In the genomic region with DNA sequence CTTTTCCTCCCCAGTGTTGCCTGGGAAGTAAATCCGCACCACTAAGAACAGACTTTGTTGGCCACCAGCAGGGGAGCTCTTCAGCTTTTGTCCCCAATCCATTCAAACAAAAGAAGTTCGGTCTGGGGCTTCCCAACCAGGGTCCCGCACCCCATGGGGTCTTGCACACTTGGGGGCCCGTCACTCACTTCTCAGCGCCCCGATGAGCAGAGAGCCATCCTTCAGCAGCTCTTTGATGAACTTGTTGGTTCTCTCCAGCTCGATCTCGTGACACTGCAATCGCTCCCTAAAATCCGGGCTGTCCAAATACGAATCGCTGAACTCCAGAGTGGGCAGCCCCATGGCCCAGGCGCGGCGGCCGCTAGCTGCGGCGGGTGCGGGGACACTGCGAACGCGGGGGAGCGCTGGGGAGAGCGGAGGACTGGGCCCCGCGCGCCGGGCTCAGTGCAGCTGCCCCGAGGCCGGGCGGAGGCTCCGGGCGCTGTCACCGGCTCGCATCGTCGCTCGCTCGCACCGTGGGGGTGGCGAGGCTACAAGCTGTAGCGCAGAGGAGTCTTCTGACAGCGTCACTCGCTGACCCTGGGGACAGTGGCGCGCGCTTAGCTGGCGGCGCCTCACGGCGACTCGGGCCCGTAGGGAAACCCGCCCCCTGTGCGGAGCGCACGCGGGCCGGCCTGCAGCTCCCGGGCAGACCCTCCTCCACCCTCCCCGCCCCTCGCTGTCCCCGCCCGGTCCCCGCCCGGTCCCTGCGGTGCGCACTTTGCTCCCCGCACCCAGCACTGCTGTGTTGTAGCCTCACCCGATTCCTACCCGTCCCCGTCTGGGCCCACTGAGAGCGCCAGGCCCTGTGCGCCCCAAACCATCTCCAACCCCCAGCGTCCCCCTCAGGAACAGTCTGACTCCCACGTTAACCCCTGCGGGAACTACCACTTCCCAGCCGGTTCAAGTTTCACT, we compare ENCODE assay signal across 8 mouse cellular contexts. TPM values are rescaled to one million over a fixed set of nuclear protein-coding genes. Genes with fewer than 3 reads are reported as not detected.
A peak's percentile ranks its signal among the peaks of the same experiment; 100 is the strongest.
DNase-seq lines count a peak whose midpoint lies in the region; ATAC-seq and TF ChIP-seq lines count a peak whose summit lies in the region.

A gene (minus strand): TSS at position 664 of the 954 bp plus-strand sequence.

- no peaks in the 10 kb centered on the region for H3K9me3 ChIP-seq in erythroblast, embryonic 14.5 days (ENCODE audit: control insufficient read depth, low read length)
- no peaks in the 10 kb centered on the region for H3K9me3 ChIP-seq in embryonic facial prominence, embryonic 13.5 days
- no peaks in the 10 kb centered on the region for H3K9me3 ChIP-seq in limb, embryonic 10.5 days (replicated peaks)
- no peaks in the 10 kb centered on the region for H3K9me3 ChIP-seq in midbrain, embryonic 13.5 days
- no peaks in the 10 kb centered on the region for H3K9me3 ChIP-seq in stomach, embryonic 14.5 days (ENCODE audit: control insufficient read depth, low read depth, low read length)

- peak within 1 kb of the TSS; percentile 69 for H3K4me2 ChIP-seq in embryonic facial prominence, embryonic 13.5 days
- H3K4me2 ChIP-seq in midbrain, embryonic 13.5 days (replicated peaks) = peak within 1 kb of the TSS; percentile 76
- H3K4me2 ChIP-seq in stomach, embryonic 14.5 days (replicated peaks; ENCODE audit: low read depth, low read length) = peak within 1 kb of the TSS; percentile 65

- no peak for ATAC-seq in erythroblast, adult 5-6 weeks (replicated peaks; ENCODE audit: low FRiP score, poor library complexity, severe bottlenecking)
- peak; percentile 81 for ATAC-seq in embryonic facial prominence, embryonic 13.5 days (ENCODE audit: insufficient number of reproducible peaks, insufficient read depth, low FRiP score, low TSS enrichment, low read depth)
- ATAC-seq in midbrain, embryonic 13.5 days = peak; percentile 95
- peak; percentile 93 for ATAC-seq in stomach, embryonic 14.5 days (ENCODE audit: insufficient number of reproducible peaks, insufficient read depth, low FRiP score, low read depth)

- DNase-seq in heart, adult 2 months = peak; percentile 83 to 85
- peak; percentile 75 for DNase-seq in kidney, adult 18-20 months
- DNase-seq in limb, embryonic 10.5 days (ENCODE audit: low spot score) = peak; percentile 82

- peak; percentile 45 for TF ChIP-seq POLR2A in heart, adult 2 months (IDR thresholded peaks at IDR 0.05; ENCODE audit: insufficient read depth, low read depth, low read length)

- peak; percentile 76 for TF ChIP-seq CTCF in heart, adult 2 months (IDR thresholded peaks at IDR 0.05)

- no peak for TF ChIP-seq EP300 in heart, adult 2 months (IDR thresholded peaks at IDR 0.05; ENCODE audit: insufficient read depth, low read depth, low read length)

- 0 out of 2 replicates have a peak, but pooled peaks cover 2% of the 10 kb centered on the region for H3K79me2 ChIP-seq in heart, adult 2 months (replicated peaks; ENCODE audit: control insufficient read depth, insufficient read depth, low read length)

- H3K9ac ChIP-seq in embryonic facial prominence, embryonic 13.5 days = peak within 1 kb of the TSS; percentile 96
- peak within 1 kb of the TSS; percentile 84 for H3K9ac ChIP-seq in heart, adult 2 months (ENCODE audit: low read depth, low read length)
- H3K9ac ChIP-seq in midbrain, embryonic 13.5 days (replicated peaks) = peak within 1 kb of the TSS; percentile 89
- H3K9ac ChIP-seq in stomach, embryonic 14.5 days (replicated peaks; ENCODE audit: low read depth, low read length) = peak within 1 kb of the TSS; percentile 94

- under 1% methylated on average over 71 of the region's 78 CpGs for WGBS in embryonic facial prominence, embryonic 13.5 days
- WGBS in heart, adult 2 months = 1% methylated on average over 78 of the region's 78 CpGs
- under 1% methylated on average over 74 of the region's 78 CpGs for WGBS in limb, embryonic 10.5 days
- WGBS in midbrain, embryonic 13.5 days = under 1% methylated on average over 62 of the region's 78 CpGs
- under 1% methylated on average over 67 of the region's 78 CpGs for WGBS in stomach, embryonic 14.5 days

- intact Hi-C loops in heart, adult 2 months (cut with DNase I) = loop anchor here (5.0 kb wide), 3 partner anchors 41 to 186 kb away; no protein-coding TSS in a partner anchor

- no peaks in the 10 kb centered on the region for H3K4me1 ChIP-seq in erythroblast, embryonic 14.5 days (ENCODE audit: control insufficient read depth)
- peaks cover 17% of the 10 kb centered on the region for H3K4me1 ChIP-seq in embryonic facial prominence, embryonic 13.5 days
- peaks cover 2% of the 10 kb centered on the region; the same call in 1 of the 2 replicates for H3K4me1 ChIP-seq in heart, adult 2 months (ENCODE audit: control insufficient read depth, insufficient read depth, low read length)
- H3K4me1 ChIP-seq in limb, embryonic 10.5 days = peaks cover 15% of the 10 kb centered on the region
- H3K4me1 ChIP-seq in midbrain, embryonic 13.5 days (replicated peaks) = peaks cover 10% of the 10 kb centered on the region; the same call in 1 of the 2 replicates
- H3K4me1 ChIP-seq in stomach, embryonic 14.5 days (ENCODE audit: control insufficient read depth, insufficient read depth, low read length) = peaks cover 10% of the 10 kb centered on the region; the same call in 1 of the 2 replicates

- no peaks in the 10 kb centered on the region for H3K36me3 ChIP-seq in erythroblast, embryonic 14.5 days (ENCODE audit: control insufficient read depth)
- no peaks in the 10 kb centered on the region for H3K36me3 ChIP-seq in embryonic facial prominence, embryonic 13.5 days
- H3K36me3 ChIP-seq in heart, adult 2 months (ENCODE audit: control insufficient read depth, insufficient read depth, low read length) = no peaks in the 10 kb centered on the region
- H3K36me3 ChIP-seq in limb, embryonic 10.5 days = peaks cover 9% of the 10 kb centered on the region; the same call in 1 of the 2 replicates
- H3K36me3 ChIP-seq in midbrain, embryonic 13.5 days = no peaks in the 10 kb centered on the region
- H3K36me3 ChIP-seq in stomach, embryonic 14.5 days (ENCODE audit: control insufficient read depth, insufficient read depth, low read length) = no peaks in the 10 kb centered on the region

- peak within 1 kb of the TSS; percentile 97 for H3K27ac ChIP-seq in embryonic facial prominence, embryonic 13.5 days
- peak within 1 kb of the TSS; percentile 94 for H3K27ac ChIP-seq in heart, adult 2 months
- H3K27ac ChIP-seq in limb, embryonic 10.5 days = peak within 1 kb of the TSS; percentile 96
- H3K27ac ChIP-seq in midbrain, embryonic 13.5 days = peak within 1 kb of the TSS; percentile 82
- peak within 1 kb of the TSS; percentile 95 for H3K27ac ChIP-seq in stomach, embryonic 14.5 days (ENCODE audit: low read length)

- peaks cover 13% of the 10 kb centered on the region for H3K27me3 ChIP-seq in erythroblast, embryonic 14.5 days (ENCODE audit: control insufficient read depth)
- H3K27me3 ChIP-seq in embryonic facial prominence, embryonic 13.5 days = no peaks in the 10 kb centered on the region
- no peaks in the 10 kb centered on the region for H3K27me3 ChIP-seq in heart, adult 2 months (ENCODE audit: control insufficient read depth, insufficient read depth, low read length)
- no peaks in the 10 kb centered on the region for H3K27me3 ChIP-seq in limb, embryonic 10.5 days (ENCODE audit: low read depth, poor library complexity, severe bottlenecking)
- no peaks in the 10 kb centered on the region; the same call in 1 of the 2 replicates for H3K27me3 ChIP-seq in midbrain, embryonic 13.5 days
- H3K27me3 ChIP-seq in stomach, embryonic 14.5 days (ENCODE audit: control insufficient read depth, insufficient read depth, low read length) = no peaks in the 10 kb centered on the region

- H3K4me3 ChIP-seq in erythroblast, embryonic 14.5 days (replicated peaks) = peak within 1 kb of the TSS; percentile 57
- peak within 1 kb of the TSS; percentile 83 for H3K4me3 ChIP-seq in embryonic facial prominence, embryonic 13.5 days
- peak within 1 kb of the TSS; percentile 69 for H3K4me3 ChIP-seq in heart, adult 2 months
- peak within 1 kb of the TSS; percentile 87 for H3K4me3 ChIP-seq in limb, embryonic 10.5 days
- H3K4me3 ChIP-seq in midbrain, embryonic 13.5 days (replicated peaks) = peak within 1 kb of the TSS; percentile 84
- H3K4me3 ChIP-seq in stomach, embryonic 14.5 days (ENCODE audit: low read depth, low read length) = peak within 1 kb of the TSS; percentile 91

RNA-seq across cellular contexts. Expression of the gene that starts here (rescaled TPM):
- 0.01 and 0.02 TPM in 2 replicates for polyA plus RNA-seq in erythroblast, embryonic 14.5 days (2012)
- total RNA-seq in erythroblast, adult 5-6 weeks (2015; ENCODE audit: low replicate concordance) = not detected in 2 replicates
- total RNA-seq in erythroblast, adult 5-6 weeks (2017; ENCODE audit: low replicate concordance) = under 0.01 TPM in 1 of 2 replicates, not detected in the other
- 56.3 and 64.1 TPM in 2 replicates for polyA plus RNA-seq in embryonic facial prominence, embryonic 13.5 days (2015; fragmentation: Nextera tagmentation; extraction: Ambion mirVana)
- 1 to 10 TPM; 8.0 to 8.3 TPM for total RNA-seq in heart, adult 2 months (2021)
- polyA plus RNA-seq in heart, adult 2 months (2012; rRNA removed) = 1.7 and 4.1 TPM in 2 replicates
- 39.8 and 43.1 TPM in 2 replicates for polyA plus RNA-seq in limb, embryonic 10.5 days (2016; fragmentation: Nextera tagmentation; extraction: Ambion mirVana)
- 15.5 and 19.5 TPM in 2 replicates for polyA plus RNA-seq in midbrain, embryonic 13.5 days (2015; fragmentation: Nextera tagmentation; extraction: Ambion mirVana)
- 37.1 and 44.6 TPM in 2 replicates for polyA plus RNA-seq in stomach, embryonic 14.5 days (2014; fragmentation: Nextera tagmentation; extraction: Ambion mirVana)

Comparison
In these comparisons a context has a peak if more than half of its experiments do, and no peak if none do; other contexts are left out.
1. RNA of the gene that starts here (total RNA-seq): 8.0 to 8.3 TPM in heart, adult 2 months; under 0.01 TPM in erythroblast, adult 5-6 weeks; every median in the first group is over 4 times any median in the second.
2. Peak in every context shown above with its lines, with median percentiles within 50 percentile points of each other: H3K4me3 ChIP-seq, H3K27ac ChIP-seq, H3K4me2 ChIP-seq, H3K9ac ChIP-seq and DNase-seq.